Mouse (Mus musculus) liver, adult 2 months (tissue): ENCODE measurements around the gene Fam243.

Source experiments
- CTCF ChIP-seq: fragments of 200-500 bp; IDR thresholded peaks from 2 replicates; pipeline ENCODE4 v1.5.1; 2011; ENCODE audit warnings: low read depth, low read length, control low read depth
- POLR2A ChIP-seq: fragments of 200-500 bp; IDR thresholded peaks from 2 replicates; pipeline ENCODE4 v1.6.1; 2011; ENCODE audit warnings: low read length, control low read depth; ENCODE audit not compliant: insufficient read depth; ENCODE audit errors: extremely low read depth

DNA sequence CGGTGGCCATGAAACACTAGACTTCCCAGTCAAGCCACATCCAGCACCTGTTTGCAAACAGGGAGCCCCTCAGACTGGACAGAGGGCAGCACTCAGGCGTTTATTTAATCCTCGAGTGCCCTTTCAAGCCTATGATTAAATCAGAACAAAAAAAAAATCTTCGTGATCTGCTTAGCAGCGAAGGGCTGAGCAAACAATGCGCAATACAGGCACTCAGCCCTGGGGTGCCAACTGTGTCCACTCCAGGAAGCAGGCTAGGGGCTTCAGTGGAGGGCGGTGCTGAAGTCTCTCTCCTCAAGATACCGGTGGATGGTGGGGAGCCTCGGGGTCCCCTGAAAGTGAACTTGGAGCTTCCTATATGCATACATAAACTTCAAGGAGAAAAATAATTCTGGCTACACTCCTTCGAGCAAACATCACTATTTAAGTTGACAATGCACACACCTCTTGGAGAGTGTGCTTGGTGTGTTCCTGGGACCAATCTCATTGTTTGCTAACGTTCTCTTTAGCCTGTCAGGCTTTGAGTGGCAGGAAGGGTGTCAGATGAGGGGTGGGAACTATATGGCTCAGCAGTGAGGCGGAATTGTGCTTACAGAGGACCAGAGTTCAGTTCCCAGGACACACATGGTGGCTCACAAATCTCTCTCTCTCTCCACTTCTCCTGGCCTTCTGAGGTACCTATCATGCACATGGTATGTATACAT, 26.8 kb downstream of the Fam243 start:
- TF ChIP-seq POLR2A (no peak), CTCF (no peak)
